Mouse (Mus musculus): ENCODE measurements around the gene Cartpt.
"Not testable (repeated sequence)": the region's sequence is repeated elsewhere in the genome, so short reads cannot be mapped to it uniquely, and the experiment has no call there.

The Cartpt gene

GRCm38 (mm10) chr13:99857336-99857735 lies 43.6 kb downstream of the Cartpt start:
- no peak for DNase-seq (ENCODE audit: low spot score in 2 of 2)

- DNase-seq (ENCODE audit: low spot score in 2 of 2), result no peak
Measured at GRCm38 (mm10) chr13:99855229-99855628, 45.7 kb downstream of the Cartpt start.

- no peak for DNase-seq (ENCODE audit: low spot score in 2 of 2)
Measured at GRCm38 (mm10) chr13:99853131-99853530, 47.8 kb downstream of the Cartpt start.

- DNase-seq (ENCODE audit: low spot score in 2 of 2), result not testable (repeated sequence)
Measured at GRCm38 (mm10) chr13:99852416-99852815, 48.5 kb downstream of the Cartpt start.

GRCm38 (mm10) chr13:99851026-99851425 lies 49.9 kb downstream of the Cartpt start:
- DNase-seq (ENCODE audit: low spot score in 2 of 2), result no peak

GRCm38 (mm10) chr13:99849597-99849996 lies 51.3 kb downstream of the Cartpt start:
- DNase-seq (ENCODE audit: low spot score in 2 of 2), result peak; percentile 45 to 49

Measured in frontal cortex, postnatal 36 days (tissue).